Mouse (Mus musculus) heart, adult 9 months (tissue): ENCODE results near the gene Glt1d1.
"Not testable (repeated sequence)": the region's sequence is repeated elsewhere in the genome, so short reads cannot be mapped to it uniquely, and the experiment has no call there.

Source experiments
- DNase-seq, 2 experiments: peaks; one replicate each; pipeline ENCODE4 v3.0.0; 2022; ENCODE audit warnings: low spot score in 2 of 2

The Glt1d1 gene

GRCm38 (mm10) chr5:127698525-127698924 is 66.5 kb downstream of the Glt1d1 start:
- no peak for DNase-seq

GRCm38 (mm10) chr5:127699679-127700078 is 67.6 kb downstream of the Glt1d1 start:
- no peak for DNase-seq

GRCm38 (mm10) chr5:127700156-127700555 is 68.1 kb downstream of the Glt1d1 start:
- no peak for DNase-seq

- DNase-seq: no peak
These were observed 71.6 kb downstream of the Glt1d1 start for GRCm38 (mm10) chr5:127703609-127704180.

- no peak for DNase-seq
These were observed 73.2 kb downstream of the Glt1d1 start for GRCm38 (mm10) chr5:127705225-127705624.

GRCm38 (mm10) chr5:127705976-127706375 is 73.9 kb downstream of the Glt1d1 start:
- DNase-seq: no peak

GRCm38 (mm10) chr5:127708143-127708542 is 76.1 kb downstream of the Glt1d1 start:
- DNase-seq: no peak

GRCm38 (mm10) chr5:127714783-127715704 is 83.0 kb downstream of the Glt1d1 start:
- DNase-seq: no peak

- DNase-seq: peak; percentile 25 to 32
These were observed 88.7 kb downstream of the Glt1d1 start for GRCm38 (mm10) chr5:127720591-127721379.

- DNase-seq: not testable (repeated sequence)
These were observed 90.1 kb downstream of the Glt1d1 start for GRCm38 (mm10) chr5:127722171-127722570.

GRCm38 (mm10) chr5:127730351-127730750 is 98.3 kb downstream of the Glt1d1 start:
- DNase-seq: no peak

GRCm38 (mm10) chr5:127741331-127741730 is 109.3 kb downstream of the Glt1d1 start:
- DNase-seq: no peak

- not testable (repeated sequence) for DNase-seq
These were observed 117.5 kb downstream of the Glt1d1 start for GRCm38 (mm10) chr5:127749540-127749939.

- DNase-seq: no peak
These were observed 119.4 kb downstream of the Glt1d1 start for GRCm38 (mm10) chr5:127751262-127751975.

- no peak for DNase-seq
These were observed 123.5 kb downstream of the Glt1d1 start for GRCm38 (mm10) chr5:127755594-127755993.

GRCm38 (mm10) chr5:127756011-127756410 is 123.9 kb downstream of the Glt1d1 start:
- no peak for DNase-seq

GRCm38 (mm10) chr5:127756671-127757423 is 124.8 kb downstream of the Glt1d1 start:
- no peak for DNase-seq

GRCm38 (mm10) chr5:127758576-127758975 is 126.5 kb downstream of the Glt1d1 start:
- no peak for DNase-seq
